Mouse (Mus musculus) liver, adult 2 months (tissue): ENCODE measurements at regions not wholly inside any gene's neighbourhood (a gene's known extent, or its start where the extent isn't known, plus 50 kb on each side); places are given as distances from the start of the nearest gene placed in this dataset.

Experiments used
- CTCF ChIP-seq: fragments of 200-500 bp; IDR thresholded peaks from 2 replicates; pipeline ENCODE4 v1.5.1; 2011; ENCODE audit warnings: low read depth, low read length, control low read depth
- POLR2A ChIP-seq: fragments of 200-500 bp; IDR thresholded peaks from 2 replicates; pipeline ENCODE4 v1.6.1; 2011; ENCODE audit warnings: low read length, control low read depth; ENCODE audit not compliant: insufficient read depth; ENCODE audit errors: extremely low read depth

DNA sequence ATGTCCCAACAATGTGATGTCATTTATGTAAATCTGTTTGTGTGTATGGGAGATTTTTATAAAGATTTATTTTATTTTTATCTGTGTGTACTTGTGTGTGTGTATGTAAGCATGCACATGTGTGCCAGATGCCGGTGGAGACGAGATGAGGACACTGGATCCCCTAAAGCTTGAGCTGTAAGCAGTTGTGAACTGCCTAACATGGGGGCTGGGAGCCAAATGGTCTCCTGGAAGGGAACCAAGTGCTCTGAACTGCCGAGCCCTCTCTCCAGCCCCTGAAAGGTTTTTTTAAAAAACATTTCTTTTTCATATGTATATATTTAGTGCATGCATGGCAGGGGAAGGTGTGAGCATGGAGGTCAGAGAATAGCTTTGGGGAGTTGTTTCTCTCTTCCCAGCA lies 246.6 kb downstream of the Zfp326 start:
- TF ChIP-seq CTCF (no peak), POLR2A (no peak)
